Mouse (Mus musculus): ENCODE results near the gene Cacna2d1.

GRCm38 (mm10) chr5:16362076-16362475, 427.6 kb downstream of the Cacna2d1 start:
- no peak for TF ChIP-seq CTCF (IDR thresholded peaks at IDR 0.05; ENCODE audit: low read depth, low read length)
- TF ChIP-seq GATA1 (IDR thresholded peaks at IDR 0.05; ENCODE audit: borderline replicate concordance, low read length), result no peak
- TF ChIP-seq POLR2AphosphoS5 (IDR thresholded peaks at IDR 0.05; ENCODE audit: insufficient replicate concordance, low read depth, low read length), result no peak
- TF ChIP-seq TAL1 (conservative IDR thresholded peaks at IDR 0.05; ENCODE audit: low read depth, low read length), result no peak
